Mouse (Mus musculus) cerebellum, adult 11-12 months (tissue): ENCODE data around the gene Kcnh5.

Experiments used
- DNase-seq: peaks from one replicate; pipeline ENCODE4 v3.0.0; 2022

The Kcnh5 gene

GRCm38 (mm10) chr12:75176691-75177645 lies at the start of gene Kcnh5:
Kcnh5 (minus strand) TSS chr12:75177332.
- peak; percentile 8 for DNase-seq

GRCm38 (mm10) chr12:75223966-75224365 lies 46.8 kb upstream of the Kcnh5 start:
- DNase-seq, result no peak

GRCm38 (mm10) chr12:75189413-75189812 lies 12.3 kb upstream of the Kcnh5 start:
- DNase-seq, result no peak

GRCm38 (mm10) chr12:75182646-75183045 lies 5.5 kb upstream of the Kcnh5 start:
- DNase-seq, result no peak

- DNase-seq, result no peak
Measured at GRCm38 (mm10) chr12:75179491-75179890, 2.4 kb upstream of the Kcnh5 start.

GRCm38 (mm10) chr12:75177646-75178030 lies 506 bp upstream of the Kcnh5 start:
- DNase-seq, result no peak

GRCm38 (mm10) chr12:75175931-75176565 lies 1.1 kb downstream of the Kcnh5 start:
- no peak for DNase-seq

- no peak for DNase-seq
Measured at GRCm38 (mm10) chr12:75170970-75171369, 6.2 kb downstream of the Kcnh5 start.

- DNase-seq, result no peak
Measured at GRCm38 (mm10) chr12:75153076-75153568, 24.0 kb downstream of the Kcnh5 start.

- no peak for DNase-seq
Measured at GRCm38 (mm10) chr12:75139792-75140191, 37.3 kb downstream of the Kcnh5 start.

- DNase-seq, result no peak
Measured at GRCm38 (mm10) chr12:75091921-75092320, 85.2 kb downstream of the Kcnh5 start.

GRCm38 (mm10) chr12:75090957-75091356 lies 86.2 kb downstream of the Kcnh5 start:
- no peak for DNase-seq

GRCm38 (mm10) chr12:75077175-75077574 lies 100.0 kb downstream of the Kcnh5 start:
- no peak for DNase-seq

GRCm38 (mm10) chr12:75071043-75071442 lies 106.1 kb downstream of the Kcnh5 start:
- no peak for DNase-seq

- DNase-seq, result no peak
Measured at GRCm38 (mm10) chr12:75062571-75062970, 114.6 kb downstream of the Kcnh5 start.

GRCm38 (mm10) chr12:75061731-75062130 lies 115.4 kb downstream of the Kcnh5 start:
- no peak for DNase-seq

GRCm38 (mm10) chr12:75053731-75054130 lies 123.4 kb downstream of the Kcnh5 start:
- DNase-seq, result no peak

GRCm38 (mm10) chr12:75036694-75037093 lies 140.4 kb downstream of the Kcnh5 start:
- no peak for DNase-seq

- DNase-seq, result no peak
Measured at GRCm38 (mm10) chr12:75031970-75032864, 144.9 kb downstream of the Kcnh5 start.

- no peak for DNase-seq
Measured at GRCm38 (mm10) chr12:74971187-74971586, 205.9 kb downstream of the Kcnh5 start.

GRCm38 (mm10) chr12:74969420-74969819 lies 207.7 kb downstream of the Kcnh5 start:
- no peak for DNase-seq

GRCm38 (mm10) chr12:74966266-74966665 lies 210.9 kb downstream of the Kcnh5 start:
- DNase-seq, result no peak

- no peak for DNase-seq
Measured at GRCm38 (mm10) chr12:74952661-74953060, 224.5 kb downstream of the Kcnh5 start.
